ENCODE assay signal across 11 mouse cellular contexts in genomic region chr13:83984651-83985331, GRCm38 (mm10).
DNase-seq lines count a peak whose midpoint lies in the region; ATAC-seq and TF ChIP-seq lines count a peak whose summit lies in the region.
"Had no signal": no experiment of that assay in that cellular context is flagged by ENCODE, and none has a peak within 500 bp of the region (broad histone marks: within the 10 kb centered on the region; RNA-seq: fewer than 3 reads in every experiment).

No protein-coding gene starts in this region.

- DNase-seq in layer of hippocampus, adult 11-12 months (ENCODE audit: low spot score), result peak; percentile 27
- DNase-seq in layer of hippocampus, adult 9-10 months (ENCODE audit: low spot score), result no peak
- peak; percentile 81 for DNase-seq in hindbrain, embryonic 14.5 days (ENCODE audit: low spot score)
- no peak for DNase-seq in midbrain, embryonic 11.5 days (ENCODE audit: low spot score, missing footprints)
- DNase-seq in heart, adult 11 months, result no peak
- no peak for DNase-seq in heart, adult 2 months
- no peak for DNase-seq in gastrocnemius, postnatal 10 days
- no peak for DNase-seq in embryo, embryonic 10 days (ENCODE audit: low spot score)
- DNase-seq: thymus, adult 2 months had no signal

- peaks cover 28% of the 10 kb centered on the region for H3K4me1 ChIP-seq in hindbrain, embryonic 14.5 days (replicated peaks; ENCODE audit: control insufficient read depth, insufficient read depth, low read length)
- H3K4me1 ChIP-seq in midbrain, embryonic 11.5 days (ENCODE audit: control insufficient read depth, insufficient read depth, low read length), result peaks cover 4% of the 10 kb centered on the region
- no peaks in the 10 kb centered on the region for H3K4me1 ChIP-seq in heart, adult 2 months (ENCODE audit: control insufficient read depth, insufficient read depth, low read length)
- H3K4me1 ChIP-seq: embryonic facial prominence, embryonic 15.5 days had no signal

- no peak for TF ChIP-seq EP300 in heart, adult 2 months (IDR thresholded peaks at IDR 0.05; ENCODE audit: insufficient read depth, low read depth, low read length)

- H3K9me3 ChIP-seq in hindbrain, embryonic 14.5 days (ENCODE audit: control insufficient read depth, low read length), result no peaks in the 10 kb centered on the region
- no peaks in the 10 kb centered on the region for H3K9me3 ChIP-seq in midbrain, embryonic 11.5 days (ENCODE audit: control insufficient read depth, low read length)
- H3K9me3 ChIP-seq: embryonic facial prominence, embryonic 15.5 days had no signal

- H3K27ac ChIP-seq in hindbrain, embryonic 14.5 days, result peak overlapping the region; percentile 93
- no peak overlapping the region for H3K27ac ChIP-seq in midbrain, embryonic 11.5 days (ENCODE audit: low read depth, low read length)
- H3K27ac ChIP-seq in heart, adult 2 months, result no peak overlapping the region
- H3K27ac ChIP-seq: embryonic facial prominence, embryonic 15.5 days; liver, embryonic 14.5 days had no signal

- no peak for TF ChIP-seq CTCF in heart, adult 2 months (IDR thresholded peaks at IDR 0.05)

- H3K9ac ChIP-seq in hindbrain, embryonic 14.5 days, result peak overlapping the region; percentile 56
- H3K9ac ChIP-seq in midbrain, embryonic 11.5 days (ENCODE audit: low read length), result no peak overlapping the region
- H3K9ac ChIP-seq in heart, adult 2 months (ENCODE audit: low read depth, low read length), result no peak overlapping the region
- H3K9ac ChIP-seq: embryonic facial prominence, embryonic 15.5 days; liver, embryonic 14.5 days had no signal

- H3K36me3 ChIP-seq in hindbrain, embryonic 14.5 days (replicated peaks; ENCODE audit: control insufficient read depth, insufficient read depth), result no peaks in the 10 kb centered on the region
- H3K36me3 ChIP-seq in midbrain, embryonic 11.5 days (ENCODE audit: control insufficient read depth, insufficient read depth, low read length), result no peaks in the 10 kb centered on the region
- H3K36me3 ChIP-seq in heart, adult 2 months (ENCODE audit: control insufficient read depth, insufficient read depth, low read length), result no peaks in the 10 kb centered on the region
- H3K36me3 ChIP-seq: embryonic facial prominence, embryonic 15.5 days had no signal

- H3K4me3 ChIP-seq in hindbrain, embryonic 14.5 days (replicated peaks; ENCODE audit: low read length), result peak overlapping the region; percentile 18
- no peak overlapping the region for H3K4me3 ChIP-seq in midbrain, embryonic 11.5 days (ENCODE audit: low read depth, low read length)
- H3K4me3 ChIP-seq in heart, adult 2 months, result no peak overlapping the region
- H3K4me3 ChIP-seq: embryonic facial prominence, embryonic 15.5 days had no signal

- WGBS in hindbrain, embryonic 14.5 days, result 27% methylated on average over 10 of the region's 10 CpGs
- 84% methylated on average over 10 of the region's 10 CpGs for WGBS in midbrain, embryonic 11.5 days
- 88% methylated on average over 10 of the region's 10 CpGs for WGBS in heart, adult 2 months

- no peaks in the 10 kb centered on the region for H3K27me3 ChIP-seq in hindbrain, embryonic 14.5 days (ENCODE audit: control insufficient read depth, insufficient read depth, low read length)
- no peaks in the 10 kb centered on the region for H3K27me3 ChIP-seq in midbrain, embryonic 11.5 days (ENCODE audit: control insufficient read depth, insufficient read depth, low read length)
- H3K27me3 ChIP-seq in heart, adult 2 months (ENCODE audit: control insufficient read depth, insufficient read depth, low read length), result no peaks in the 10 kb centered on the region
- H3K27me3 ChIP-seq: embryonic facial prominence, embryonic 15.5 days had no signal

- no peaks in the 10 kb centered on the region for H3K79me2 ChIP-seq in heart, adult 2 months (replicated peaks; ENCODE audit: control insufficient read depth, insufficient read depth, low read length)

- peak overlapping the region; percentile 48 for H3K4me2 ChIP-seq in hindbrain, embryonic 14.5 days (replicated peaks)
- no peak overlapping the region for H3K4me2 ChIP-seq in midbrain, embryonic 11.5 days
- H3K4me2 ChIP-seq: embryonic facial prominence, embryonic 15.5 days had no signal

- intact Hi-C loops in heart, adult 2 months (cut with DNase I), result no loop called here

- no peak for TF ChIP-seq POLR2A in heart, adult 2 months (IDR thresholded peaks at IDR 0.05; ENCODE audit: insufficient read depth, low read depth, low read length)

- peak; percentile 90 for ATAC-seq in hindbrain, embryonic 14.5 days (ENCODE audit: low FRiP score)
- peak; percentile 40; the same call in 1 of the 2 replicates for ATAC-seq in midbrain, embryonic 11.5 days (ENCODE audit: low FRiP score)

Comparison
In these comparisons a context has a peak if more than half of its experiments do, and no peak if none do; other contexts are left out.
1. DNase-seq: peak in layer of hippocampus, adult 11-12 months (single experiment) and hindbrain, embryonic 14.5 days (single experiment); none in layer of hippocampus, adult 9-10 months (single experiment), midbrain, embryonic 11.5 days (single experiment), heart, adult 11 months (single experiment), heart, adult 2 months (0 of 2), gastrocnemius, postnatal 10 days (single experiment) and embryo, embryonic 10 days (single experiment).